Mouse (Mus musculus) right cerebral cortex, adult 2 months (tissue): ENCODE results near the gene Odf2l.

Experiments used
- DNase-seq, 2 experiments: peaks; one replicate each; pipeline ENCODE4 v3.0.0; 2021 to 2022; ENCODE audit warnings: low spot score in 2 of 2

The Odf2l gene

DNA sequence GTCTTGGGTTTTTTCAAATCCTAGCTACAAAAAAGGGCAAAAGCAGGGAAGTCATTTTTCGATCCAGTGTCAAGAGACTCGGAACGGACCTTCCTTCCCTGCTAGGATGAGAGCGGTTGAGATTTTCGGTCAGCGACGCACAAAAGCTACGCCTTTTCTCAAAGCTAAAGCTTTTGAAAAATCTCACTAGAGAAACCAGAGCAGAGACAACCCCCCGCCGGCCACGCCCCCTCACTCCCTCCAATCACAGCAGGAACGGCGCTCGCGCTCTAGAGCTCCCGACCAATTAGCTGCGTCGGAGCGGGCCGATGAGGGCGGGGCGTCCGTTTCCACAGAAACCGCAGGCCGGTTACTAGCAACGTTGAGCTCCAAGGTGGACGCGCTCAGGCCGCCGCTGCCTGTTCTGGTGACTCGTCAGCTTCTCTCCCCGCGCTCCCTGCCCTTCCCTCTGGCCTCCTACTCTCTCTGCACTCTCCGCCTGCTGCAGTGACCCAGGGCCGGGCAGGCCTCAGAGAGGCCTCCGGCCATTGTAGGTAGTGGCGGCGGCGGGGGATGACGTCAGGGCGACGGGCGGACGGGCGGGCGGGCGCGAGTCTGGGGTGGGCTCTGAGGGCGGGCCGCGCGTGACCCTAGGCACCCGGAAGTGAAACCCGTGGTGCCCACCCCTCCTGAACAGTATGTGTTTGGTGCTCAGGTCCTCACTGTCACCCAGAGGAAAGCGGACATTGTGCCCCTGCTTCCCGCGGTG, at the start of gene Odf2l:
Gene Odf2l (plus strand): TSS at position 335 of the 748 bp plus-strand sequence.
- peak; percentile 97 to 98 for DNase-seq

GRCm38 (mm10) chr3:145068964-145069363, 49.4 kb upstream of the Odf2l start:
- DNase-seq, result no peak

- no peak for DNase-seq
Measured at GRCm38 (mm10) chr3:145072339-145072738, 46.0 kb upstream of the Odf2l start.

- no peak for DNase-seq
Measured at GRCm38 (mm10) chr3:145078405-145078804, 40.0 kb upstream of the Odf2l start.

- DNase-seq, result no peak
Measured at GRCm38 (mm10) chr3:145080904-145081303, 37.5 kb upstream of the Odf2l start.

DNA sequence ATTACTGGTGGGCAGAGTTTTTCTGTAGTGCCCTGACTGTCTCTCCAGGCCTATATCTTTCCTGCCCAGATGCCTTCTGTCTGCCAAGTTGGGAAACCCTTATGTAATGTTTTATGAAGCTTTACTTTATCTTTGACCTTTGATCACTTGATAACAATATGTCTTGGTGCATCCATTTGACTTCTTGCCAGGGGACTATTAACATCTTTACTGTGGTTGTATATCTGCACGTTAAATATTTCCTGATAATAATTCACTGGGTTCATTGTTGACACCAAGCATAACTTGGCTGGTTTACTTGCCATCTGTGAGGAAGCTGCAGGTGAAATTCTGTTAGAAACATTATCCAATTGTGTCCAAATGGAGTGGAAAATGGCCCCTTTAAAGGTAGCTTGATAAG, 35.3 kb upstream of the Odf2l start:
- no peak for DNase-seq

- DNase-seq, result no peak
Measured at GRCm38 (mm10) chr3:145086180-145086579, 32.2 kb upstream of the Odf2l start.

DNA sequence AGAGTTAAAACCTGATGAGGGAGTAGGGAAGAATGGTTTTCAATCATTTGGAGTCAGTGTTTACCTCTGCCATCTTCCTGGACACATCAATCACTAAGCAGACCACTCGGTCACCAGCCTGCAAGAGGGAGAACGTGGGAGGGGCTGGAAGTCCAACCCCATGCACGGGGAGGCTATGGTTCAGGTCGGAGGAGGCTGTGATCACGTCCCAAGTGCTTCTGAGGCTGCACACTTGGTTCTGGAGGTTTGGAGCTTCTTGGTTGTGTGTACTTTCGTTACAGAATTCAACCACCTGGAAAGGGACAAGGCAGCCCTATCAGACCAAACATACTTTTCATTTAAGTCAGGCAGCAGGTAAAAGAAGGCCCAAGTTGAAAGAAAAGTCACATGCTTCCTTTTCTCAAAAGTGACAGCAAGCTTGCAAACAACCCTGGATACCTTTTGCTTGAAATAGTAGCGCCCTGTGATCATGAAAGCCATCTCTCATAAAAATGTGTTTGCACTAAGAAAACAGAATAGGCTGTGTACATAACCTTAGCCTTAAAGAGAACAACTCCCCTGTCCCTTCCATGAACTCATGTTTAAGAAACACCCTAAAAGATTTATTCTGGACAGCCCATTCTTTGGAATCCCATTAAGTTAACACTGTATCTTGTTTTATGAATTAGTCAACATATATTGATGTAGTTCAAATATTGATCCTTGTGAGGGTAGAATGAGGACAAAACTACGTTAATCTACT, 30.4 kb upstream of the Odf2l start:
- DNase-seq, result no peak

DNA sequence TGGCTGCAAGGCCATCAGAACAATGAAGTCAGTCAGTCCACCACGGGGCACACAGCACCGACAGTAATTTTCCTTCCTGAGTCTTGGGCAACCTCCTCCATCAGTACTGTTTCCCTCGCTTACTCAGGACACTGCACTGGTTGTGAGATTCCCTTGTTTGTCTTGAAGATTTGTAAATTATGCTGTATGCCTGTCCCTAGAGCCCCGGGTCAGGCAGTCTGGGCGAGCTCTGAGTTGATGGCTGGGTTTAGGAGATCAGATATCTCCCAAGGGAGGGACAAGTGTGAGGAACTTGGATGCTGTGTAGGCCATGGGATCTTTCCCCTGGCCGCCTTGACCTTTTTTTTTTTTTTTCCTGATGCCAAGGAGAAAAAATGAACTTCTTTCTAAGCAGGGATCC, 19.1 kb upstream of the Odf2l start, which contains the start of gene Clca2:
Gene Clca2 (minus strand): TSS at position 153 of the 400 bp plus-strand sequence.
- DNase-seq, result no peak

- no peak for DNase-seq
Measured at GRCm38 (mm10) chr3:145101891-145102555, 16.4 kb upstream of the Odf2l start.

DNA sequence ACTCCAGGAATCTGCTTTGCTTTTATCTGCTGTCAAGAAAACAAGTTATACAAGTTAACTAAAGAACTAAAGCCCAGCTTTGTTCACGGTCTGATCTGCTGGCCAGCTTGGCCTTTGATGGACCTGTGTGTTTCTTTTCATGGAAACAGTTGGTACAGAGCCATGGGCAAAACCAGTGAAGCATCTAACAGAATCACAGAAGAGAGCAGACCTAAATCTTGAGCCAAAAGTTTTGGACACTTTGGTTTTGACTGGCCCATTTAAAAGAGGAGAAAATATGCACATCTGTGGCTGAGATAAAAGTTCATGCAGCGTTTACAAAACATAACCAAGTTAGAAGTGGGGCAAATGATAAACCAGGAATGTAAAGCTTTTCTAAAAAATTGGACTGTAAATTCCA, 15.1 kb upstream of the Odf2l start:
- no peak for DNase-seq

DNA sequence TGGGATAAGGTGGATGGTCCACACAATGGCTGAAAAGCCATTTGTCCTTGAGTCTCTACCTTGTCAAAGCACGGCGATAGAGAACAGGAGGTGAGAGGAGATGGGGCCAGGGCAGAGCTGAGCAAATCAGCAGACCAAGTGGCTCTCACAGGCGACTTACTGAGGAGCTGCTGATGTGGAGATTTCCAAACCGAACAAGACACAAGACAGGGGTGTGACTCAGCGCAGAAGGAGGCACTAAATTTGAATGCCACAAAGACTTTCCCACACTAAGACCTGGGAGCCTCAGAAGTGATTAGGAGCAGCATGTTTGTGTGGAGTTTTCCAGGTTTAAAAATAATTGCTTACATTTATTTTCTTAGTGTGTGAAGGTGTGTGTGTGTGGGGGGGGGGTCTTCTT, 14.6 kb upstream of the Odf2l start:
- DNase-seq, result no peak

- DNase-seq, result no peak
Measured at GRCm38 (mm10) chr3:145105076-145105772, 13.2 kb upstream of the Odf2l start.

GRCm38 (mm10) chr3:145105773-145106504, 12.4 kb upstream of the Odf2l start:
- no peak for DNase-seq

DNA sequence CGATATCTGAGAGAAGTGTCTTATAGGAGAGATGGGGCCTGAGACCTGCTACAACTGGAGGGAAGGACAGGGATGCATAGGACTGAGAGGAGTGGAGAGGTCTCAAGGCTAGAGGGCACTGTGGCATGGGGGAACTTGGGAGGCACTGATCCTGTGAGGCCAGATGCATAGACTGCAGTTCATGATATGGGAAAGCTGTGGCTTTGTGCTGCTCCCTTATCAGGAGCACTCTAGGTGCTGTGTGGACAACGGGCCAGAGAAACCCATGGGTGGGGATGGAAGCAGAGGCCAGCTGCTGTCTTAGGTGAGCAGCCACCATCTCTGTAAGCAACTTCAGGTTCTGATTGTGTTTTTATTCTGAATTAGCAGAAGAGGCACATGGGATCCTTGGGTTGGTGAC, 3.2 kb upstream of the Odf2l start:
- no peak for DNase-seq

- DNase-seq, result no peak
Measured at GRCm38 (mm10) chr3:145117637-145118036, 751 bp upstream of the Odf2l start.

GRCm38 (mm10) chr3:145119002-145119358, 592 bp downstream of the Odf2l start:
- no peak for DNase-seq

GRCm38 (mm10) chr3:145119425-145119824, 1.0 kb downstream of the Odf2l start:
- DNase-seq, result peak in 1 of 2 experiments; percentile 3

DNA sequence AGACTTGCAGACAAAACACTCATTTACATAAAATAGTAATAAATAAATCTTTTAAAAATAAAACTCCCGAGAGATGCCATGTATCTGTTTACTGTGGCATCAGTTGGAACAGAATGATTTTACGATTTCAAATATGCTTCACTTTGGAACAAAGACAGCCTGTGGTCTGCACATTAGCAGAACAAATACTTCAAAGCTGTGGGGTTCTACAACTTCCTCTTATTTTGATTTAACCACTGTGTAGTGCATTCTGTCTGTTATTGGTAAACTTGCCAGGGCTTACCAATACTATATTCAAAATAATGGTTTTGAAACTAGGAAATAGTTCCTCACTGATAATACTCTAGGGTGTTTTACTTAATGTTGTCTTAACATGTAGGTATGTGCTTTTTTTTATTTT, 8.2 kb downstream of the Odf2l start:
- no peak for DNase-seq

DNA sequence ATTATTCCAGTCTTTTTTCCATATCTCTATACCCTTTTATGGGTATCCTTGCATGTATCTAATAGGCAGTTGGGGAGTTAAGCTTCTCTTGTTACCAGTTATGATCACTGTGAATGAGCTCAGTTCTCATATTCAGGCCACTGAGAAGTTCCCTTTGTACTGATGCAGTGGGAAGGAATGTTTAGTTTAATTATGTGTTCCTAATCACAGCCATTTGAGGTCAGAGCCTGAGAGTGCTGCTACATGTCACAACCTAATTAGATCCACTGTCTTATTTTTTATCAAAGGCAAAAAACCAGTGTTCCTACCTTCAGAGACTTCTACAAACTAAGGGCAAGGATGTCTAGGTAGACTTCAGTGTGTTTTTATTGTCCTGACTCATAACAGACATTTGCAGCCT, 11.0 kb downstream of the Odf2l start:
- no peak for DNase-seq

DNA sequence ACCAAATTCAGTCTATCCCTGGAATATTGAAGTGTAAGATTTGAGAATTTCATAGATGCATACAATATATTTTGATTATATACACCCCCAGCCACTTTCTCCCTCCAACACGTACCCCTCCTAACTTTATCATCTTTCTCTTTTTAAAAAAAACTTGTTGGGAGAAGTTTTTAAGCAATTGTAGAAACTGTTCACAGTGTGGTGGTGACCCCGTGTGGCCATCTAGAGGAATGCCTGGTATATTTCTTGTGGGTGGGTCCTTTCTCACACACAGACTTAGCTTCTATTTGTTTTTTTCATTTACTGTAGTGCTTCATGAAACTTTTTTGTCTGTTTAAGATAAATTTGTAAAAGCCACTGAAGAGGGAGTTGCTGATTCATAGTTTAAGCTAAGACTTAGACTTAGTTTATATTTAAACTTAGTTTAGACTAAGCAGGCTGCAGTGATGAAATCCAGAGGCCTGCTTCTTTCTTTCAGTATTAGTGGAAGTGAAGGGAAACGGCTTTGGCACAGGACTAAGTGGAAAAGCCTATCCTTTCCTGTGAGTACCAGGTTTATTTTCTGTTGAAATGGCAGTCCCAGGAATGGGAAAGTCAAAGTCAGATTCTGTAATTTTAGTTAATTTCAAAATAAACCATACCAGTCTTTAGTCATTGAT, 13.0 kb downstream of the Odf2l start:
- peak; percentile 32 to 55 for DNase-seq
